Mouse (Mus musculus) heart, adult 11 months (tissue): ENCODE data around the gene Fam208b.

Experiments
- DNase-seq: peaks from one replicate; pipeline ENCODE4 v3.0.0; 2022

The Fam208b gene

GRCm38 (mm10) chr13:3610795-3611438 is at the start of gene Fam208b:
Gene Fam208b (minus strand): TSS chr13:3611108.
- DNase-seq, result peak; percentile 100

DNA sequence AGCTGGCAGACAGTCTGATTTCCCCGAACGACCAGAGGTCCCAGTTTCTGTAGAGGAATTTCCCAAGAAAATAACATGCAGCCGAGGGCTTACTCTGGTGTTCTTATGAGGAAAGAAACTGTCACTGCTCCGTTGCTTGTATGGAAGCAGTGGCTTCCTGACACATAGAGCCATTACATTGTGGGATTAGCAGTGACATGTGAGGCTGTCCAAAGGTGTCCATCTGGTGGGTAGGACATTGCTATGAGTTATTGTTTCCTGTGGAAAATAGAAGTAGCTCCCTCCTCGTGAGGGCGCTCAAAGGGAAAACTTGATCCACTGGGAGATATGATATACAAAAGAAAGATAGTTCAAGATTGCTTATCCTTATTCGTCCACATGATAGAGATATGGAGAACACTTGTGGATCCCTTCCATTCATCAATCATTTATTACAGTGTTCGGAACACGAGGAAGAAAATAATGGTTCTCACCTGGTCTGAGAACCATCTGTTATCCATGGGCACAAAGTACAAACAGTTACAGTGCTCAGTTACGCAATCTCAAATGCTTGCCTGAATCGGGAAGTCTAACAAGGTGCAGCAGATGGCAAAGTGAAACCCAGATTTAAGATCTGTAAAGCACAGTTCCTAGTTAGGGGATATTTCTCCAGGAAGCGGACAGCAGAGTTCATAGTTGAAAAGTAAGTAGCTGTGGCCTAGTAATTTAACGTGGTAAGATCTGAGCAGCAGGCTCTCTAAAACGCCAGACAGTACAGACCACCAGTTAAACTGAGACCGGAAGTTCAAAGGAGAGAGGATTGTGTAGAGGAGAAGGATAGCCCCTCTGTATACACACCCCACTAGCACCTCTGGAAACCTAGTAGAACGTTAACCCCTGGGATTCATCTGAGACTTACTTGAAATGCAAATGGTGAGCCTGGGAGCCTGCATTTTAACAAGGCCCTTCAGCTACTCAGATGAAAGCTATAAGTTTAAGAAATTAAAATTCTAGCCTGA is 48.6 kb upstream of the Fam208b start:
- DNase-seq, result no peak

DNA sequence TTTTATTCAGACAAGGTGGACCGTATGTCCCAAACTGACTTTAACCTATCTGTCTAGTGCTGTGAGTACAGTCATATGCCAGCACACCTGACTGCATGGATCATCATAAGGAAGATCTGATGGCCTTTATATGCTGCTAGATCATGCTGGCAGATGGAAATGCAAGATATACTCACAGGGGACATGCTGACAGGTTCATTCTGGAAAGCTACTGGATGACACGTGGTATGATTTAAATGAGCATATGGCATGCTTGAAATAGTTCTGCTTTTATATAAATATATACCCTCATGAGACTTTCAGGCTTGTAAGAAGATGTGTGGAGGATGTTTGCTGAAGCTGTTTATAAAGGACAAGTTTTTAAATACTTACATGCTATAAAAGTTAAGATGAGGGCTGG is 43.5 kb upstream of the Fam208b start:
- no peak for DNase-seq

- no peak for DNase-seq
Measured at GRCm38 (mm10) chr13:3650569-3650968, 39.7 kb upstream of the Fam208b start.

GRCm38 (mm10) chr13:3646566-3646965 is 35.7 kb upstream of the Fam208b start:
- DNase-seq, result peak; percentile 52

- DNase-seq, result peak; percentile 80
Measured at GRCm38 (mm10) chr13:3645919-3646318, 35.0 kb upstream of the Fam208b start.

GRCm38 (mm10) chr13:3644871-3645270 is 34.0 kb upstream of the Fam208b start:
- DNase-seq, result peak; percentile 66

DNA sequence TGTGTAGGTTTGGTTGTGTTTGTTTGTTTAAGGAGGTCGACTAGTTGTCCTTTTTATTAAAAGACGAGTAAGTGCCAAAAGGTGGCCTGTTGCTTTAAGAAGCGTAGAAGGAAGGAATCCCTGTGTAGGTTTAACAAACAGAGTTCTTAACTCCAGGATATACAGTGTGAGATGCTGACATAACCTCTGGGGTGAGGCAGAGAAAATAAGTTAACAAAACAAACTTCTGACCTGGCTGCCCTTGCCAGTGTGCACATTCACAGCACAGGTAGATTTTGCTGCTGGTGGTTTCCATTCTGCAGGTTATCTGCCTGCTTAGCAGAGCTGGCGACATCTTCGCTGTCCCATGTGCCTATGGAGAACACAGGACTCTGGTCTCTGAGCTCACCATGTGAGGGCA is 31.6 kb upstream of the Fam208b start:
- peak; percentile 80 for DNase-seq

GRCm38 (mm10) chr13:3642049-3642448 is 31.1 kb upstream of the Fam208b start:
- peak; percentile 85 for DNase-seq

GRCm38 (mm10) chr13:3636797-3637196 is 25.9 kb upstream of the Fam208b start:
- peak; percentile 91 for DNase-seq

GRCm38 (mm10) chr13:3635076-3635475 is 24.2 kb upstream of the Fam208b start:
- DNase-seq, result peak; percentile 77

- DNase-seq, result peak; percentile 99
Measured at GRCm38 (mm10) chr13:3633895-3634811, 23.2 kb upstream of the Fam208b start, which contains the start of gene Asb13. Gene Asb13 (plus strand): TSS chr13:3634032.

DNA sequence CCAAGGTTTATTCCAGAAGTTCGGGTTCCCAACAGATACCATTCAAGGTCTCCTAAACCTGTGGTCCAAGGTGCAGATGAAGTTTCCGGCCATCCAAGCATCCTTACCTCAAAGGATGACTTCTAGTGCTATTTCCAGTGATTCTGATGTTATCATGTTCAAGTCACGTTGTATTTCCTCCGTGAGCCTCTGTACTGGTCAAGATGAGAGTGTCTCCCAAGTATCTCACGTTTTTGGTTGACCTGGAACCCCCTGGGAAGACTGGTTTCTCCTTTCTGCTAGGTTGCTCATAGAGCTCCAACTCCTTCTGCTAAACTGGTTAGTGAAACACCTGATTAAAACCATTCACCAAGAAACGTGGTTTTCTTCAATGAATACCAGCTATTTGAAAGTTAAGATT is 22.2 kb upstream of the Fam208b start:
- DNase-seq, result peak; percentile 76

- peak; percentile 31 for DNase-seq
Measured at GRCm38 (mm10) chr13:3632551-3632950, 21.6 kb upstream of the Fam208b start.

- no peak for DNase-seq
Measured at GRCm38 (mm10) chr13:3628102-3628501, 17.2 kb upstream of the Fam208b start.

DNA sequence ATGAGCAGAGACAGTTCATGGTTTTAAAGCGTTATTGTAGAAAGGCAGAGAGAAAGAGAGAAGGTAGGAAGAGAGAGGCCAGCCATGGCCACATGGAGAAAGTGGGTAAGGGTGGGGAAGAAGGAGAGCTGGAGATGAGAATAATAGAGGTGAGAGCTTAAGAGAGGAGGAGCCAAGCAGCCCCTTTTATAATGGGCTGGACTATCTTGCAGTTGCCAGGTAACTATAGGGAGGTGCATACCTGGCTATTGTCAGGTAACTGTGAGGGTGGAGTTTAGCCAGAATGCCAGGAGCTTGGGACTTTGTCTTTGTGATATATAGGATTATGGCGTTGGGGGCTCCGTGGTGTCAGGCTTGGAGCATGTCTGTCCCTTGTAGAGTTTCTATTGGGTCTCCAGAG is 16.2 kb upstream of the Fam208b start:
- no peak for DNase-seq

DNA sequence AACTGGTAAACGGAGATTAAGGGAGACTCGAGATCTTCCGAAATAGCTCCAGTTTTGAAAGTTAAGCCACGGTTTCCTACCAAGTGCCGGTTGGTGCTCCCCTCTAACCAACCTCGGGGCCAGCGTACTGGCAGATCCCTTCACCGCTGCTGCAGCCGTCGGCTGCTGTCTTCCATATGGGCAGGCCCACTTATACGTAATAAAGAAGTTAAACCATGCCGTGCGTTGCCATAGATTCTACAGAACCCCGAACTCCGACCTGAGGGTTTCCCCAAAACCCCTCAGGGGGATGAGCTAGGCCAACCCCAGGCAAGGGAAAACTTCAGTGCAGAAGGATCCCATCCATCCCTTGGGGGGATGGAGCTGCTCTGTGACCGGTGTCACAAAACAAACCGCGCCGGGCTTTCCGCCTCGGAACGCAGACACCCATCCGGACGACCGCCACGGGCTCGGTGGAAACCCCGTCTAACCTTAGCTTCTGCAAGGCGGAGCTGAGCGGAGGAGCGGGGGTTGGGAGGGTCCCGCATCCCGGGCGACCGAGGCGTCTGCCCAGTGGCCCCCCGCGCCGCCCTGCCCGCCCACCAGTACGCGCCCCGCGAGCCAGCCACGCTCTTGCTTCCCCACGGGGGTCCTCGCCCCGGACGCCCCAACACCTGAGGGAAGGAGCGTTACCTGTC is 652 bp downstream of the Fam208b start:
- DNase-seq, result no peak

DNA sequence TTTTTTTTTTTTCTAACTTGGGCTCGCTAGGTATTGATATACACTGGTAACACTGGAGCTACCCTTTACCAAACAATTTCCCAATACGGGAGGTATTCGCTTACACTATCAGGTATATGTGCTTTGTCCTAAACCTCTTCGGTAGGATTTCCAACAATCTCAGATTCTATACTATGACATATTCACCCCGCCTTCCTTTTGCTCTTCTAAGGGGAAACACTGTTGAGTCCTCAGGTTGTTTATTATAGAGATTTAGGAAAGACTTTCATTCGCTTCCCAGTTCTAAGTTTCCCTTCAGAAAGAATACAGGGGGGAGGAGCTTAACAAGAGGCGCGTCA is 1.2 kb downstream of the Fam208b start:
- no peak for DNase-seq

DNA sequence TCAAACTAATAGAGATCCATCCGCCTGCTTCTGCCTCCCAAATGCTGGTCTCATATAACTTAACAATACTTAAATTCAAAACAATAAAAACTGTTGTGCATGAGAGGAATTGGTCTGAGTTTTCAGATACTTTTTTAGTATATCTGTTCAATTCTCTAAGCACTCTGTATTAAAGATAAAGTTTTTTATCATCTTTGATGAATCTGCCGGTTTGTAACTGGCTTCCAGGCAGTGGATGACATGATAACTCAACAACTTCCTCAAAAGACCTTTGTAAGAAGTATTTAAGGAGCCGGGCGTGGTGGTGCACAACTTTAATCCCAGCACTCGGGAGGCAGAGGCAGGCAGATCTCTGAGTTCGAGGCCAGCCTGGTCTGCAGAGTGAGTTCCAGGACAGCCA is 14.7 kb downstream of the Fam208b start:
- DNase-seq, result no peak

DNA sequence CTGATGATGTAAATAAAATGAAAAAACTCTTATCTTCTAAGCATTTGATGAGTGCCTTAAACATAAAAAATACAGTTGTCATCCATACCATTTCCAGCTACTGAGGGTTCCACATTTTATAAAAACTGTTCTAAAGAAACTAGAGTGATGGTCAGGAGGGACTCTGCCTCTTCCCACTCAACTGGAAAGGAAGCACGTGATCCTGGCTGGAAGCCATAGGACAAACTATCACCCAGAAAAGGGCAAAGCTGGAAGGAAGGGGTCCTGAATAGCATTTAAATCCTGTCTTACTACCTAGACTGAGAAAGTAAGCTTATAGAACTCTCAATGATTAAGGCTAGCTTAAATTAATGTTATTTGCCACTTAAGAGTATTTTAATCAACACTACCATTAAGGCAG is 16.6 kb downstream of the Fam208b start:
- no peak for DNase-seq

- DNase-seq, result no peak
Measured at GRCm38 (mm10) chr13:3590789-3591188, 20.1 kb downstream of the Fam208b start.

DNA sequence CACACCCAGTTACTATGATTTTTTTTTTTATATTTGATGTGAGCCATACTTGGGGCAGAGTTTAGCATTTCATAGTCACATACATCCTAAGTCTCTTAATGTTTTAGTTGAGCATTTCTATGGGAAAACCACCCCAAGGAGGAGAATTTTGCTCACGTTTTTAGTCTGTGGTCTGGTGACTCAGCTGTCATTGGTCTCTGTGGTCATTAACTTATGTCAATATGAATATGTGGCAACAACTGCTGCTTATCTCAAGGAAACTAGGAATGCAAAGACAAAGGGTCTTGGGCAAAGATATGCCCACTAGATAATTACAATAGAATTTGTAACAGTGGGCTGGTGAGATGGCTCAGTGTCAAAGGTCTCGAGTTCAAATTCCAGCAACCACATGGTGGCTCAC is 47.0 kb downstream of the Fam208b start:
- no peak for DNase-seq
